Mouse (Mus musculus): ENCODE data around the gene Klrb1.
"Not testable (repeated sequence)": the region's sequence is repeated elsewhere in the genome, so short reads cannot be mapped to it uniquely, and the experiment has no call there.

Klrb1 gene

GRCm38 (mm10) chr6:128722959-128723358, at the start of gene Klrb1:
Gene Klrb1 (minus strand): TSS chr6:128723059.
- DNase-seq: no peak

GRCm38 (mm10) chr6:128769481-128770253, 46.8 kb upstream of the Klrb1 start:
- DNase-seq: no peak

- DNase-seq: no peak
Observed at GRCm38 (mm10) chr6:128768047-128768446, 45.2 kb upstream of the Klrb1 start.

- peak; percentile 62 for DNase-seq
Observed at GRCm38 (mm10) chr6:128766486-128767254, 43.8 kb upstream of the Klrb1 start.

- DNase-seq: no peak
Observed at GRCm38 (mm10) chr6:128765211-128765610, 42.4 kb upstream of the Klrb1 start.

GRCm38 (mm10) chr6:128764598-128764997, 41.7 kb upstream of the Klrb1 start:
- no peak for DNase-seq

- DNase-seq: peak; percentile 94
Observed at GRCm38 (mm10) chr6:128763736-128764523, 41.1 kb upstream of the Klrb1 start.

- not testable (repeated sequence) for DNase-seq
Observed at GRCm38 (mm10) chr6:128762892-128763670, 40.2 kb upstream of the Klrb1 start.

GRCm38 (mm10) chr6:128761144-128761540, 38.3 kb upstream of the Klrb1 start:
- DNase-seq: no peak

- peak; percentile 94 for DNase-seq
Observed at GRCm38 (mm10) chr6:128760416-128761143, 37.7 kb upstream of the Klrb1 start.

GRCm38 (mm10) chr6:128760016-128760415, 37.2 kb upstream of the Klrb1 start:
- peak; percentile 96 for DNase-seq

- no peak for DNase-seq
Observed at GRCm38 (mm10) chr6:128759221-128759950, 36.5 kb upstream of the Klrb1 start.

- not testable (repeated sequence) for DNase-seq
Observed at GRCm38 (mm10) chr6:128755402-128755763, 32.5 kb upstream of the Klrb1 start.

- not testable (repeated sequence) for DNase-seq
Observed at GRCm38 (mm10) chr6:128754748-128755401, 32.0 kb upstream of the Klrb1 start.

GRCm38 (mm10) chr6:128754265-128754664, 31.4 kb upstream of the Klrb1 start:
- DNase-seq: not testable (repeated sequence)

- DNase-seq: peak; percentile 77
Observed at GRCm38 (mm10) chr6:128753610-128754224, 30.9 kb upstream of the Klrb1 start.

GRCm38 (mm10) chr6:128747006-128747405, 24.1 kb upstream of the Klrb1 start:
- DNase-seq: not testable (repeated sequence)

- DNase-seq: no peak
Observed at GRCm38 (mm10) chr6:128737445-128737844, 14.6 kb upstream of the Klrb1 start.

- no peak for DNase-seq
Observed at GRCm38 (mm10) chr6:128736100-128736499, 13.2 kb upstream of the Klrb1 start.

- no peak for DNase-seq
Observed at GRCm38 (mm10) chr6:128734896-128735295, 12.0 kb upstream of the Klrb1 start.

Measured in kidney, adult 18-20 months (tissue).